Mouse (Mus musculus) E14TG2a.4 (cell line): ENCODE measurements around the gene Olfr263.

ENCODE experiments used
- CTCF ChIP-seq: conservative IDR thresholded peaks from 2 replicates; pipeline ENCODE4 v1.5.1; 2014; ENCODE audit warnings: low read length
- NANOG ChIP-seq: IDR thresholded peaks from 2 replicates; pipeline ENCODE4 v1.6.1; 2014; ENCODE audit warnings: borderline replicate concordance, low read length, mixed read lengths
- POU5F1 ChIP-seq: IDR thresholded peaks from 2 replicates; pipeline ENCODE4 v1.6.1; 2014; ENCODE audit warnings: low read length, borderline replicate concordance

DNA sequence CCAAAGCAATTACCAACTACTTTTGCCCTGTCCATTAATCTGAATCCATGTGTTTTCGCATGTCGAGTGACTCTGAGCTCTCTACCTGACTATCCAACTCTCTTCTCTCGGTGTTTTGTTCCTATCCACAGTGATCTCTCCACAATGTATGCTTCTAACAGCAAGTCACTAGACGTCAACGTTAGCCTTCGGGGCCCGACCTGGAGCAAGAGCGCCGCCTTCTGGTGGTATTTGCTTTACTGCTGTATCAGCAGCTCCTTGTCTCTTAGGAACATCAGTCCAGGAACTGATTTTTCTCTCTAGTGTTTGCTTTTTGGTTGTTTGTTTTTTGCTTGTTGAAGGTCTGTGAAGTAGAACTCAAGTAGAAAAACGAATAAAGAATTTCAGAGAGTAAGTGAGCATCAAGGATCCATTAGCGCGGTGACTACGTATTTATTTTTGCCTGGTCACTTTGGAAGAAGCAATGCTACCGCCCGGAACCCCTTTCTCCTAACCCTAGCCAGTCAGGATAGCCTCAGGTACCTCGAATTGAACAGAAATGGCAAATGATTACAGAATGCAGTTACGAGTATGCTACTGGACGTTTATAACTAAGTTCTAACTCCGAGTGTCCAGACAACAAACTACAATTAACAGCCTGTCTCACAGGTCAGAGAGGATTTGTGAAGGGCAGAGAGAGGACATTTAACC lies 29.5 kb downstream of the Olfr263 start:
- TF ChIP-seq CTCF (peak; percentile 89), NANOG (no peak), POU5F1 (no peak)
